Mouse (Mus musculus): ENCODE measurements around the gene Gm10577.

The Gm10577 gene

GRCm38 (mm10) chr4:101020596-101020995, at the start of gene Gm10577:
Gene Gm10577, minus strand, starts transcription at chr4:101020696.
- no peak for DNase-seq (ENCODE audit: low spot score in 2 of 2)

GRCm38 (mm10) chr4:101069154-101069971, 48.9 kb upstream of the Gm10577 start:
- no peak for DNase-seq (ENCODE audit: low spot score in 2 of 2)

GRCm38 (mm10) chr4:101068786-101069153, 48.3 kb upstream of the Gm10577 start, which contains the start of gene Raver2:
Gene Raver2, plus strand, starts transcription at chr4:101068983.
- peak in 1 of 2 experiments; percentile 6 for DNase-seq (ENCODE audit: low spot score in 2 of 2)

- DNase-seq (ENCODE audit: low spot score in 2 of 2) = no peak
Measured at GRCm38 (mm10) chr4:101066401-101066800, 45.9 kb upstream of the Gm10577 start.

GRCm38 (mm10) chr4:101062146-101062545, 41.6 kb upstream of the Gm10577 start:
- DNase-seq (ENCODE audit: low spot score in 2 of 2) = no peak

- DNase-seq (ENCODE audit: low spot score in 2 of 2) = no peak
Measured at GRCm38 (mm10) chr4:101046576-101046975, 26.1 kb upstream of the Gm10577 start.

- no peak for DNase-seq (ENCODE audit: low spot score in 2 of 2)
Measured at GRCm38 (mm10) chr4:101044149-101044548, 23.7 kb upstream of the Gm10577 start.

- DNase-seq (ENCODE audit: low spot score in 2 of 2) = no peak
Measured at GRCm38 (mm10) chr4:101043691-101044090, 23.2 kb upstream of the Gm10577 start.

GRCm38 (mm10) chr4:101037156-101037555, 16.7 kb upstream of the Gm10577 start:
- no peak for DNase-seq (ENCODE audit: low spot score in 2 of 2)

- DNase-seq (ENCODE audit: low spot score in 2 of 2) = no peak
Measured at GRCm38 (mm10) chr4:101035131-101035530, 14.6 kb upstream of the Gm10577 start.

GRCm38 (mm10) chr4:101033047-101033446, 12.6 kb upstream of the Gm10577 start:
- DNase-seq (ENCODE audit: low spot score in 2 of 2) = no peak

- no peak for DNase-seq (ENCODE audit: low spot score in 2 of 2)
Measured at GRCm38 (mm10) chr4:101027852-101028411, 7.4 kb upstream of the Gm10577 start.

GRCm38 (mm10) chr4:101026995-101027394, 6.5 kb upstream of the Gm10577 start:
- DNase-seq (ENCODE audit: low spot score in 2 of 2) = no peak

- DNase-seq (ENCODE audit: low spot score in 2 of 2) = no peak
Measured at GRCm38 (mm10) chr4:101026566-101026965, 6.1 kb upstream of the Gm10577 start.

- no peak for DNase-seq (ENCODE audit: low spot score in 2 of 2)
Measured at GRCm38 (mm10) chr4:101017806-101018205, 2.7 kb downstream of the Gm10577 start.

- DNase-seq (ENCODE audit: low spot score in 2 of 2) = no peak
Measured at GRCm38 (mm10) chr4:101009092-101009491, 11.4 kb downstream of the Gm10577 start.

GRCm38 (mm10) chr4:101008362-101008769, 12.1 kb downstream of the Gm10577 start:
- no peak for DNase-seq (ENCODE audit: low spot score in 2 of 2)

GRCm38 (mm10) chr4:101002961-101003360, 17.5 kb downstream of the Gm10577 start:
- no peak for DNase-seq (ENCODE audit: low spot score in 2 of 2)

GRCm38 (mm10) chr4:101001073-101001472, 19.4 kb downstream of the Gm10577 start:
- no peak for DNase-seq (ENCODE audit: low spot score in 2 of 2)

GRCm38 (mm10) chr4:101000622-101001021, 19.9 kb downstream of the Gm10577 start:
- DNase-seq (ENCODE audit: low spot score in 2 of 2) = no peak

GRCm38 (mm10) chr4:100998906-100999305, 21.6 kb downstream of the Gm10577 start:
- no peak for DNase-seq (ENCODE audit: low spot score in 2 of 2)

GRCm38 (mm10) chr4:100998145-100998544, 22.4 kb downstream of the Gm10577 start:
- DNase-seq (ENCODE audit: low spot score in 2 of 2) = peak in 1 of 2 experiments; percentile 11

- DNase-seq (ENCODE audit: low spot score in 2 of 2) = no peak
Measured at GRCm38 (mm10) chr4:100996060-100996651, 24.3 kb downstream of the Gm10577 start.

All from spleen, postnatal 36 days (tissue).